Mouse (Mus musculus) urinary bladder, postnatal 4 days (tissue): ENCODE measurements at regions not wholly inside any gene's neighbourhood (a gene's known extent, or its start where the extent isn't known, plus 50 kb on each side); places are given as distances from the start of the nearest gene placed in this dataset.
A peak's percentile ranks its signal among the peaks of the same experiment; 100 is the strongest.
"Not testable (repeated sequence)": the region's sequence is repeated elsewhere in the genome, so short reads cannot be mapped to it uniquely, and the experiment has no call there.

Source experiments
- DNase-seq, 2 experiments: peaks; one replicate each; pipeline ENCODE4 v3.0.0; 2021 to 2022; ENCODE audit warnings: low spot score in 2 of 2

DNA sequence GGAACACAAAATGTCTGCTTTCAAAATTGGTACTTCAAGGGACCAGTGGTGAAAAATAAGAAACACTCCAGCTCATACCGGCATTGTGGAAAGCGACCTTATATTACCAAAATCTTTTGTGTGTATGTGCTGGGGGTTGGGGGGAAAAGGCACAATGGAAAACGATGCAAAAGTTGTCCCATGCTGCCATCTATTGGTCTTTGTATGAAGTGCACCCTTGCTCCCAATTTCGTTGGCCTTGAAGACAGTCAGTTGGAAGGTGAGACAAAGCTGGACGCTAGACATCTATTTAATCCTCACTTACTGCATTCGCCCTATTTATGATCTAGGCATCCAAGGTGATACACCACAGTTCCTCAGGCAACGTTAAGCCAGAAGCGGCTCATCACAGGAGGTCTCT, 186.6 kb downstream of the BC048507 start:
- DNase-seq: not testable (repeated sequence)

DNA sequence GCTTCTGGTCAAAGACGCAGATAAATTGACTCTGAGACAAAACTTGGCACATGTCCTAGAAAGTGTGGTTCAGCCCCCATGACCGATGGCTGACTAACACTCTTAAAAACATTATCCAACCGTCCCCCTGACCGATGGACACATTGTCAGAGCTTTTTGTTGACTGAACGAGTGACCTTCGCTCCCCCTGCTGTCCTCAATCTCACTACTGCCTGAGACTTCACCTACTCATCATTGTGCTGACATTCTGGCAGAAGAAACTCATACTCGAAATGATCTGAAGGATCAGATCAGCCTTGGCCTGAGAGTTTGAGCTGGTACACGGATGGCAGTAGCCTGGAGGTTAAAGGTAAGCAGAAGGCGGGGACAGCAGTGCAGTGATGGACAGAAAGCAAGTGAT, 230.2 kb downstream of the BC048507 start:
- DNase-seq: not testable (repeated sequence)

DNA sequence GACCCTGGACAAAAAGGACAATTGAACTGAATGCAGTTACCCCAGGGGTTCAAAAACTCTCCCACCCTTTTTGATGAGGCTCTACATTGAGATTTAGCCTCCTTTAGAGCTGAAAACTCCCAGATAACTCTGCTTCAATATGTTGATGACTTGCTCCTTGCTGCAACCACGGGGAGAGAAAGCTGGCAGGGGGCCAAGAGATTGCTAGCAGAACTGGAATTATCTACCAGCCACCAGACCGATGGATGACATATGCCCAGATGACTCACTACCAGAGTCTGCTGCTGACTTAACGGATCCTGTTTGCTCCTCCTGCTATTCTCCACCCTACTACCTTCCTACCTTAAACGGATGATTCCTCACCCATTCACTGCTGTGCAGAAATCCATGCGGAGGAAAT, 253.7 kb downstream of the BC048507 start:
- peak in 1 of 2 experiments; percentile 68 for DNase-seq
